Comparison of ENCODE assay signal across 18 mouse cellular contexts in the genomic region with DNA sequence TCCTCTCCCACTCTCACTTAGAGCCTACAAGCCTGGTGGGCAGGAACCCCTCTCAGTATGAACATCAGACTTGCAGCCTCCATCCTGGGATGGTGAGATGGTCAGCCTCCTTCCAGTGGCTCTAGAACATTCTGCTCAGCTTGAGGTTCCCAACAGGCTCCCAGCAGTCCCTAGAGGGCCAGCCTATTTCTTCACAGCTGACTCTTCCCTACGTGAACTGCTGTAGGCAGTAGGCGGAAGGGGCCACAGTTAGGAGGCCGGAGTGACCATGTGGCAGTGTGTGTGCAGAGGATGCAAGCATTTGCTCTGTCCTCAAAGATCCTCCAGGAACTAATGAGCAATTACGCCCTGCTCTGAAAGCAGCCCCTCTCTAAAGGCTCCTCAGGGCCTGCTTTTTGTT.
A peak's percentile ranks its signal among the peaks of the same experiment; 100 is the strongest.
DNase-seq lines count a peak whose midpoint lies in the region; ATAC-seq lines count a peak whose summit lies in the region.
"Had no signal": no experiment of that assay in that cellular context is flagged by ENCODE, and none has a peak within 500 bp of the region (broad histone marks: within the 10 kb centered on the region; RNA-seq: fewer than 3 reads in every experiment).

No protein-coding gene starts in this region.

- DNase-seq in forebrain, embryonic 11.5 days (ENCODE audit: low spot score), result no peak
- peak; percentile 93 for DNase-seq in heart, adult 11 months
- no peak for DNase-seq in heart, embryonic 10.5 days (ENCODE audit: low spot score)
- DNase-seq in limb, embryonic 10.5 days (ENCODE audit: low spot score), result no peak
- no peak for DNase-seq in embryonic facial prominence, embryonic 10.5 days (ENCODE audit: low spot score)
- no peak for DNase-seq in ovary, postnatal 10 days (ENCODE audit: low spot score)
- DNase-seq: adrenal gland, postnatal 10 days; cerebellum, adult 11-12 months; cerebellum, adult 9-10 months; cerebellum, postnatal 25 days; gastrocnemius, postnatal 25 days; kidney, adult 18-20 months had no signal

- no peaks in the 10 kb centered on the region for H3K9me3 ChIP-seq in forebrain, embryonic 11.5 days (ENCODE audit: control insufficient read depth, low read length)
- no peaks in the 10 kb centered on the region for H3K9me3 ChIP-seq in forebrain, embryonic 15.5 days
- no peaks in the 10 kb centered on the region for H3K9me3 ChIP-seq in heart, embryonic 10.5 days
- peaks cover 6% of the 10 kb centered on the region; the same call in 1 of the 2 replicates for H3K9me3 ChIP-seq in limb, embryonic 12.5 days
- H3K9me3 ChIP-seq in limb, embryonic 10.5 days (replicated peaks), result no peaks in the 10 kb centered on the region
- H3K9me3 ChIP-seq in embryonic facial prominence, embryonic 10.5 days, result no peaks in the 10 kb centered on the region
- H3K9me3 ChIP-seq: embryonic facial prominence, embryonic 13.5 days; heart, embryonic 12.5 days; hindbrain, embryonic 12.5 days; intestine, embryonic 15.5 days had no signal

- no peaks in the 10 kb centered on the region for H3K36me3 ChIP-seq in forebrain, embryonic 11.5 days (ENCODE audit: control insufficient read depth, insufficient read depth, low read length)
- no peaks in the 10 kb centered on the region for H3K36me3 ChIP-seq in forebrain, embryonic 15.5 days
- peaks cover 24% of the 10 kb centered on the region for H3K36me3 ChIP-seq in heart, embryonic 10.5 days
- no peaks in the 10 kb centered on the region for H3K36me3 ChIP-seq in limb, embryonic 12.5 days
- H3K36me3 ChIP-seq in limb, embryonic 10.5 days, result no peaks in the 10 kb centered on the region
- H3K36me3 ChIP-seq in embryonic facial prominence, embryonic 10.5 days (replicated peaks), result no peaks in the 10 kb centered on the region
- H3K36me3 ChIP-seq: embryonic facial prominence, embryonic 13.5 days; hindbrain, embryonic 12.5 days; intestine, embryonic 15.5 days had no signal

- WGBS in forebrain, embryonic 11.5 days, result 65% methylated on average over 4 of the region's 4 CpGs
- 37% methylated on average over 4 of the region's 4 CpGs for WGBS in forebrain, embryonic 15.5 days
- WGBS in heart, embryonic 10.5 days, result 78% methylated on average over 4 of the region's 4 CpGs
- WGBS in limb, embryonic 12.5 days, result 69% methylated on average over 4 of the region's 4 CpGs
- 74% methylated on average over 4 of the region's 4 CpGs for WGBS in limb, embryonic 10.5 days
- WGBS in embryonic facial prominence, embryonic 10.5 days, result 72% methylated on average over 4 of the region's 4 CpGs

- H3K4me1 ChIP-seq in forebrain, embryonic 11.5 days (replicated peaks; ENCODE audit: control insufficient read depth, insufficient read depth, low read length), result no peaks in the 10 kb centered on the region; the same call in 1 of the 2 replicates
- no peaks in the 10 kb centered on the region for H3K4me1 ChIP-seq in forebrain, embryonic 15.5 days
- H3K4me1 ChIP-seq in heart, embryonic 10.5 days, result peaks cover 20% of the 10 kb centered on the region
- peaks cover 31% of the 10 kb centered on the region for H3K4me1 ChIP-seq in limb, embryonic 12.5 days (replicated peaks)
- peaks cover 43% of the 10 kb centered on the region for H3K4me1 ChIP-seq in limb, embryonic 10.5 days
- peaks cover 43% of the 10 kb centered on the region for H3K4me1 ChIP-seq in embryonic facial prominence, embryonic 10.5 days
- H3K4me1 ChIP-seq: intestine, embryonic 15.5 days had no signal

- H3K27ac ChIP-seq in forebrain, embryonic 11.5 days (ENCODE audit: low read depth, low read length), result no peak overlapping the region
- no peak overlapping the region for H3K27ac ChIP-seq in forebrain, embryonic 15.5 days (replicated peaks)
- H3K27ac ChIP-seq in heart, embryonic 10.5 days, result no peak overlapping the region
- 0 out of 2 replicates have a peak overlapping the region, but pooled peaks have one; percentile 31 for H3K27ac ChIP-seq in limb, embryonic 12.5 days
- no peak overlapping the region for H3K27ac ChIP-seq in limb, embryonic 10.5 days
- H3K27ac ChIP-seq in embryonic facial prominence, embryonic 10.5 days (replicated peaks), result peak overlapping the region; percentile 2; the same call in 1 of the 2 replicates
- H3K27ac ChIP-seq: embryonic facial prominence, embryonic 13.5 days; hindbrain, embryonic 12.5 days; intestine, embryonic 15.5 days had no signal

- ATAC-seq in forebrain, embryonic 11.5 days (replicated peaks; ENCODE audit: low FRiP score), result peak; percentile 46; the same call in 1 of the 2 replicates
- no peak for ATAC-seq in forebrain, embryonic 15.5 days (replicated peaks)
- ATAC-seq in limb, embryonic 12.5 days (ENCODE audit: insufficient number of reproducible peaks, insufficient read depth, low FRiP score, low TSS enrichment, low read depth), result no peak
- ATAC-seq: intestine, embryonic 15.5 days had no signal

- H3K9ac ChIP-seq in forebrain, embryonic 11.5 days (ENCODE audit: low read length), result no peak overlapping the region
- no peak overlapping the region for H3K9ac ChIP-seq in forebrain, embryonic 15.5 days (replicated peaks)
- H3K9ac ChIP-seq in limb, embryonic 12.5 days (replicated peaks), result no peak overlapping the region
- H3K9ac ChIP-seq: embryonic facial prominence, embryonic 13.5 days; heart, embryonic 12.5 days; hindbrain, embryonic 12.5 days; intestine, embryonic 15.5 days had no signal

- no peak overlapping the region for H3K4me2 ChIP-seq in forebrain, embryonic 11.5 days (ENCODE audit: low read depth, low read length, severe bottlenecking)
- H3K4me2 ChIP-seq in forebrain, embryonic 15.5 days (replicated peaks), result no peak overlapping the region
- H3K4me2 ChIP-seq in limb, embryonic 12.5 days, result no peak overlapping the region
- H3K4me2 ChIP-seq: embryonic facial prominence, embryonic 13.5 days; heart, embryonic 12.5 days; hindbrain, embryonic 12.5 days; intestine, embryonic 15.5 days had no signal

- no peak overlapping the region for H3K4me3 ChIP-seq in forebrain, embryonic 11.5 days (ENCODE audit: low read depth, low read length)
- H3K4me3 ChIP-seq in forebrain, embryonic 15.5 days, result no peak overlapping the region
- no peak overlapping the region for H3K4me3 ChIP-seq in heart, embryonic 10.5 days
- no peak overlapping the region for H3K4me3 ChIP-seq in limb, embryonic 12.5 days (replicated peaks)
- no peak overlapping the region for H3K4me3 ChIP-seq in limb, embryonic 10.5 days
- no peak overlapping the region for H3K4me3 ChIP-seq in embryonic facial prominence, embryonic 10.5 days
- H3K4me3 ChIP-seq: embryonic facial prominence, embryonic 13.5 days; heart, embryonic 12.5 days; hindbrain, embryonic 12.5 days; intestine, embryonic 15.5 days had no signal

- H3K27me3 ChIP-seq in forebrain, embryonic 11.5 days (ENCODE audit: control insufficient read depth, insufficient read depth, low read length), result no peaks in the 10 kb centered on the region
- H3K27me3 ChIP-seq in forebrain, embryonic 15.5 days, result no peaks in the 10 kb centered on the region
- 0 out of 2 replicates have a peak, but pooled peaks cover 3% of the 10 kb centered on the region for H3K27me3 ChIP-seq in heart, embryonic 10.5 days (ENCODE audit: insufficient read depth, poor library complexity, severe bottlenecking)
- no peaks in the 10 kb centered on the region for H3K27me3 ChIP-seq in limb, embryonic 12.5 days
- 0 out of 2 replicates have a peak, but pooled peaks cover 6% of the 10 kb centered on the region for H3K27me3 ChIP-seq in limb, embryonic 10.5 days (ENCODE audit: low read depth, poor library complexity, severe bottlenecking)
- H3K27me3 ChIP-seq in embryonic facial prominence, embryonic 10.5 days (replicated peaks; ENCODE audit: low read depth, poor library complexity, severe bottlenecking), result no peaks in the 10 kb centered on the region
- H3K27me3 ChIP-seq: embryonic facial prominence, embryonic 13.5 days; hindbrain, embryonic 12.5 days; intestine, embryonic 15.5 days had no signal

Comparison
In these comparisons a context has a peak if more than half of its experiments do, and no peak if none do; other contexts are left out.
1. H3K27ac ChIP-seq: peak in limb, embryonic 12.5 days (single experiment) and embryonic facial prominence, embryonic 10.5 days (single experiment); none in forebrain, embryonic 11.5 days (single experiment), forebrain, embryonic 15.5 days (single experiment), heart, embryonic 10.5 days (single experiment) and limb, embryonic 10.5 days (single experiment).